Mouse (Mus musculus) frontal cortex, adult 2 months (tissue): ENCODE measurements around the gene Brd7. TPM values are rescaled to one million over a fixed set of nuclear protein-coding genes. Genes with fewer than 3 reads are reported as not detected.

Experiments used
- DNase-seq, 2 experiments: peaks; one replicate each; pipeline ENCODE4 v3.0.0; 2022; ENCODE audit warnings: low spot score in 1 of 2; ENCODE audit errors: extremely low spot score in 1 of 2
- polyA plus RNA-seq: library from polyadenylated mRNA; depleted of rRNA; stranded (reverse); fragments of >200 nt; gene quantifications from 2 replicates; pipeline ENCODE4 v1.2.3, GENCODE M21; 2012; rRNA removed

Brd7 gene
- 54.5 and 66.0 TPM in 2 replicates for polyA plus RNA-seq

- peak in 1 of 2 experiments; percentile 90 for DNase-seq
Observed at GRCm38 (mm10) chr8:88361708-88362428, at the start of gene Brd7. Brd7 (minus strand) TSS chr8:88362194.

- DNase-seq, result no peak
Observed at GRCm38 (mm10) chr8:88411461-88411860, 49.5 kb upstream of the Brd7 start.

GRCm38 (mm10) chr8:88409401-88409940 is 47.5 kb upstream of the Brd7 start:
- no peak for DNase-seq

- DNase-seq, result no peak
Observed at GRCm38 (mm10) chr8:88407716-88408115, 45.7 kb upstream of the Brd7 start.

- no peak for DNase-seq
Observed at GRCm38 (mm10) chr8:88398060-88398459, 36.1 kb upstream of the Brd7 start.

- DNase-seq, result no peak
Observed at GRCm38 (mm10) chr8:88393298-88393697, 31.3 kb upstream of the Brd7 start.

- DNase-seq, result peak in 1 of 2 experiments; percentile 9
Observed at GRCm38 (mm10) chr8:88390749-88391148, 28.8 kb upstream of the Brd7 start.

- DNase-seq, result no peak
Observed at GRCm38 (mm10) chr8:88388691-88389239, 26.8 kb upstream of the Brd7 start.

- DNase-seq, result no peak
Observed at GRCm38 (mm10) chr8:88387874-88388273, 25.9 kb upstream of the Brd7 start.

- no peak for DNase-seq
Observed at GRCm38 (mm10) chr8:88383164-88383556, 21.2 kb upstream of the Brd7 start.

- DNase-seq, result no peak
Observed at GRCm38 (mm10) chr8:88382311-88383163, 20.5 kb upstream of the Brd7 start.

GRCm38 (mm10) chr8:88380497-88380896 is 18.5 kb upstream of the Brd7 start:
- no peak for DNase-seq

- peak in 1 of 2 experiments; percentile 34 for DNase-seq
Observed at GRCm38 (mm10) chr8:88376836-88377582, 15.0 kb upstream of the Brd7 start.

GRCm38 (mm10) chr8:88371522-88371921 is 9.5 kb upstream of the Brd7 start:
- no peak for DNase-seq

- DNase-seq, result no peak
Observed at GRCm38 (mm10) chr8:88369805-88370204, 7.8 kb upstream of the Brd7 start.

- DNase-seq, result peak in 1 of 2 experiments; percentile 21
Observed at GRCm38 (mm10) chr8:88369221-88369620, 7.2 kb upstream of the Brd7 start.

GRCm38 (mm10) chr8:88362446-88363150 is 604 bp upstream of the Brd7 start:
- no peak for DNase-seq

- no peak for DNase-seq
Observed at GRCm38 (mm10) chr8:88361044-88361707, 818 bp downstream of the Brd7 start.

GRCm38 (mm10) chr8:88359959-88360358 is 2.0 kb downstream of the Brd7 start:
- DNase-seq, result no peak
